Mouse (Mus musculus): Measurements from ENCODE around the gene Cstb. TPM values are rescaled to one million over a fixed set of nuclear protein-coding genes. Genes with fewer than 3 reads are reported as not detected.

The Cstb gene
- polyA plus RNA-seq, 1 experiment = 355 TPM

DNA sequence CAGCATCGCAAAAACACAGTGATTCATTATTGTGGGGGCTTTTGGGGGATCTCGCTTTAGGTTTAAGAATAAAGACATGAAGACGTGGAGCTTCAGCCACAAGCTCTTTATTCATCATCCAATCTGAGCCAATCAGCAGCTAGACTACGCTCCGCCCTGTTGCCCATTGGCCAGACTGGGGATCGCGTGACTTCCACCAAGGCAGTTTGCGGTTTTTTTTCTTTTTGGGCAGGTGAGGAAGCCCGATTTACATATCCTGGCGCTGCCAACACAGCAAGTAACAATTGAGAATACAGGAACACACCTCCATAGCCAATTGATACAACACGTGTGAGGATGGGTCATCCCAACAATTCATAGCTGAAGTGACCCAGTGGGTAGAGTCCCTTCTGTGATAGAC, 2.6 kb downstream of the Cstb start:
- H3K79me2 ChIP-seq (ENCODE audit: control insufficient read depth, insufficient read depth) = peaks cover 16% of the 10 kb centered on the region
- H3ac ChIP-seq (ENCODE audit: control insufficient read depth, insufficient read length, low read depth) = no peak overlapping the region
- no peaks in the 10 kb centered on the region for H3K27me3 ChIP-seq (ENCODE audit: control insufficient read depth, insufficient read depth, insufficient read length)
- TF ChIP-seq MYOG (IDR thresholded peaks at IDR 0.05; ENCODE audit: control insufficient read depth, extremely low read depth, insufficient read length) = no peak
- no peak for TF ChIP-seq MYOD1 (IDR thresholded peaks at IDR 0.05; ENCODE audit: control insufficient read depth, insufficient read length, low read depth)
- no peak for TF ChIP-seq USF1 (IDR thresholded peaks at IDR 0.05; ENCODE audit: low read depth)
- TF ChIP-seq CTCF (IDR thresholded peaks at IDR 0.05; ENCODE audit: control insufficient read depth, insufficient read depth, insufficient read length) = no peak
- H3K4me3 ChIP-seq (ENCODE audit: insufficient read depth, poor library complexity, severe bottlenecking) = no peak overlapping the region
- peaks cover 26% of the 10 kb centered on the region for H3K36me3 ChIP-seq (ENCODE audit: control insufficient read depth, insufficient read depth)
- H3K79me3 ChIP-seq (ENCODE audit: low read depth) = peaks cover 14% of the 10 kb centered on the region

- H3K79me2 ChIP-seq (ENCODE audit: control insufficient read depth, insufficient read depth) = peaks cover 16% of the 10 kb centered on the region
- H3ac ChIP-seq (ENCODE audit: control insufficient read depth, insufficient read length, low read depth) = no peak overlapping the region
- H3K36me3 ChIP-seq (ENCODE audit: control insufficient read depth, insufficient read depth) = peaks cover 26% of the 10 kb centered on the region
- H3K79me3 ChIP-seq (ENCODE audit: low read depth) = peaks cover 14% of the 10 kb centered on the region
- no peaks in the 10 kb centered on the region for H3K27me3 ChIP-seq (ENCODE audit: control insufficient read depth, insufficient read depth, insufficient read length)
- TF ChIP-seq USF1 (IDR thresholded peaks at IDR 0.05; ENCODE audit: low read depth) = no peak
- no peak for TF ChIP-seq MAX (IDR thresholded peaks at IDR 0.05)
- TF ChIP-seq CEBPB (IDR thresholded peaks at IDR 0.05; ENCODE audit: low read depth) = peak; percentile 79
- TF ChIP-seq CTCF (IDR thresholded peaks at IDR 0.05; ENCODE audit: control insufficient read depth, insufficient read depth, insufficient read length) = no peak
- no peak for TF ChIP-seq MYOD1 (IDR thresholded peaks at IDR 0.05; ENCODE audit: control insufficient read depth, insufficient read length, low read depth)
- no peak for TF ChIP-seq FOSL1 (IDR thresholded peaks at IDR 0.05; ENCODE audit: insufficient read depth, low read length, poor library complexity, severe bottlenecking)
- no peak for TF ChIP-seq MYOG (IDR thresholded peaks at IDR 0.05; ENCODE audit: control insufficient read depth, extremely low read depth, insufficient read length)
- no peak overlapping the region for H3K4me3 ChIP-seq (ENCODE audit: insufficient read depth, poor library complexity, severe bottlenecking)
Observed at GRCm38 (mm10) chr10:78429180-78429579, 3.7 kb downstream of the Cstb start.

DNA sequence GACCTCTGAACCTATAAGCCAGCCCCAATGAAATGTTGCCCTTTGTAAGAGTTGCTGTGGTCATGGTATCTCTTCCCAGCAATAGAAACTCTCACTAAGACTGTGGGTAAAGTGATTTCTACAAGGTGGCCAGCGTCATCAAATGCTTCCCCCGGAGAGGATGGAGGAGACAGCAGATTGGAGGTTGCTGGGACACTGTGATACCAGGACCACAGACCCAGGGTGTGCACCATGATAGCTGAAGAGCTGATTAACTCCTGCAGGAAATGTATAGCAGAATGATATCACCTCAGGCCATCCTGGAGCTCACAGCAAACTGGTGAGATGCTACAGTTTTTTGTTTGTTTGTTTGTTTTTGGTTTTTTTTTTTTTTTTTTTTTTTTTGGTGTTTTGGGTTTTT, 4.3 kb downstream of the Cstb start:
- H3ac ChIP-seq (ENCODE audit: control insufficient read depth, insufficient read length, low read depth) = no peak overlapping the region
- no peaks in the 10 kb centered on the region for H3K27me3 ChIP-seq (ENCODE audit: control insufficient read depth, insufficient read depth, insufficient read length)
- no peak overlapping the region for H3K4me3 ChIP-seq (ENCODE audit: insufficient read depth, poor library complexity, severe bottlenecking)
- peaks cover 14% of the 10 kb centered on the region for H3K79me3 ChIP-seq (ENCODE audit: low read depth)
- peaks cover 26% of the 10 kb centered on the region for H3K36me3 ChIP-seq (ENCODE audit: control insufficient read depth, insufficient read depth)
- TF ChIP-seq CEBPB (IDR thresholded peaks at IDR 0.05; ENCODE audit: low read depth) (no peak), MYOD1 (IDR thresholded peaks at IDR 0.05; ENCODE audit: control insufficient read depth, insufficient read length, low read depth) (no peak), USF1 (IDR thresholded peaks at IDR 0.05; ENCODE audit: low read depth) (no peak)
- peaks cover 16% of the 10 kb centered on the region for H3K79me2 ChIP-seq (ENCODE audit: control insufficient read depth, insufficient read depth)

DNA sequence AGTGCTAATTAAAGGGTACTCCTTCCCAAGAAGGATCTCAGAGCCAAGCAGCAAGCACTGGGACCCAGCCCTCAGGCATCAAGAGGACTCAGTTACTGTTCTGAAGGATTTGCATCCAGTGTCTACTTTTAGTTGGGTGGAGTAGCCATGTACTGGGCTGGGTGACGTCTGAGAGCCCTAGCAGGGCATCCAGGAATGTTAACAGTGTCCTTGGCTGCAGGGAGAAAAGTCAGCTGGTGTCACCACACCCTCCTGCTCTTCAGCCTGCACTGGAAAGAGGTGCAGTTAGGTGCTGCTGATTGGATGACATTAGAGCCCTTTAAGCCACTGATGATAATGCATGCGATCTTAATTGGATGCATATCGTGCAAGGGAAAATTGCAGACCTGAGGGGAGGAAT, 7.4 kb downstream of the Cstb start:
- H3K4me3 ChIP-seq (ENCODE audit: insufficient read depth, poor library complexity, severe bottlenecking) = no peak overlapping the region
- H3ac ChIP-seq (ENCODE audit: control insufficient read depth, insufficient read length, low read depth) = no peak overlapping the region
- H3K27me3 ChIP-seq (ENCODE audit: control insufficient read depth, insufficient read depth, insufficient read length) = no peaks in the 10 kb centered on the region
- H3K79me3 ChIP-seq (ENCODE audit: low read depth) = peaks cover 2% of the 10 kb centered on the region
- TF ChIP-seq CTCF (IDR thresholded peaks at IDR 0.05; ENCODE audit: control insufficient read depth, insufficient read depth, insufficient read length) = no peak
- TF ChIP-seq CEBPB (IDR thresholded peaks at IDR 0.05; ENCODE audit: low read depth) = no peak
- TF ChIP-seq MYOD1 (IDR thresholded peaks at IDR 0.05; ENCODE audit: control insufficient read depth, insufficient read length, low read depth) = no peak
- TF ChIP-seq MYOG (IDR thresholded peaks at IDR 0.05; ENCODE audit: control insufficient read depth, extremely low read depth, insufficient read length) = no peak
- no peak for TF ChIP-seq FOSL1 (IDR thresholded peaks at IDR 0.05; ENCODE audit: insufficient read depth, low read length, poor library complexity, severe bottlenecking)
- TF ChIP-seq USF1 (IDR thresholded peaks at IDR 0.05; ENCODE audit: low read depth) = no peak
- no peak for TF ChIP-seq MAX (IDR thresholded peaks at IDR 0.05)
- H3K79me2 ChIP-seq (ENCODE audit: control insufficient read depth, insufficient read depth) = no peaks in the 10 kb centered on the region
- peaks cover 11% of the 10 kb centered on the region for H3K36me3 ChIP-seq (ENCODE audit: control insufficient read depth, insufficient read depth)

DNA sequence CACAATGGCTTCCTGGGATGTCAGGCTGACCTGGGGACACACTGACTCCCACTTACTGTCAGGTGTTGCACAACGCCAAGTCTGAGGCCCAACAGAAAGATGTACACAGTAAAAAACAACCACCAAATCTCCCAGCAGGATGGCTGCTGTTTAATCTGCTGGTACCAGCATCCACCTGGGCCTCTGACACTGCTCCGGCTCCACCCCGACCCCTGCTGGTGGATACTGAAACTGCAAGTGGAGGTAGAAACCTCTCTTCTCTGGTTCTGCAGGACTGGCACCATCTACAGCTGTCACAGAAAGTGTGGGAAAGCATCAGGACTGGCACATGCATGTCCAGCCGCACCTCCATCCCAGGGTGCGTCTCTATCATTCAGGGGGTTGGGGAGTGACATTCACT, 12.6 kb downstream of the Cstb start:
- no peaks in the 10 kb centered on the region for H3K79me2 ChIP-seq (ENCODE audit: control insufficient read depth, insufficient read depth)
- H3ac ChIP-seq (ENCODE audit: control insufficient read depth, insufficient read length, low read depth) = no peak overlapping the region
- TF ChIP-seq CEBPB (IDR thresholded peaks at IDR 0.05; ENCODE audit: low read depth) (no peak), CTCF (IDR thresholded peaks at IDR 0.05; ENCODE audit: control insufficient read depth, insufficient read depth, insufficient read length) (peak; percentile 74), MYOD1 (IDR thresholded peaks at IDR 0.05; ENCODE audit: control insufficient read depth, insufficient read length, low read depth) (no peak)
- no peaks in the 10 kb centered on the region for H3K27me3 ChIP-seq (ENCODE audit: control insufficient read depth, insufficient read depth, insufficient read length)
- no peaks in the 10 kb centered on the region for H3K79me3 ChIP-seq (ENCODE audit: low read depth)
- H3K4me3 ChIP-seq (ENCODE audit: insufficient read depth, poor library complexity, severe bottlenecking) = no peak overlapping the region
- H3K36me3 ChIP-seq (ENCODE audit: control insufficient read depth, insufficient read depth) = no peaks in the 10 kb centered on the region

DNA sequence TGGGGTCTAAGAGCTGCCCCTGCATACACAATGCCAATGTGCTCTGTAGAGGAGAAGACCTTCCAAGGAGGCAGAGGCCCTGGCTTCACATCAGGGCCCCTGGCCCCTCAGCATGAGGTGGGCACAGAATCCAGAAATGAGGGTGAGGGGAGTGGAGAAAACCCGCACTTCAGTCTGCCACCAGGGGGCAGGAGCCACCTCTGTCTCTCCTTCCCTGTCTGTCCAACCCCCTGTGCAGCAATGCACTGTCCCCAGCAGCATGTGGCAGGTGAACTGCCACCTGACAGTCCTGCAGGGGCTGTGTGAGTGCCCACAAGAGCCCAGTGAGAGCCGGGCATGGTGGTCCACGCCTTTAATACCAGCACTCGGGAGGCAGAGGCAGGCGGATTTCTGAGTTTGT, 14.1 kb downstream of the Cstb start:
- Histone ChIP-seq H3K79me3 (ENCODE audit: low read depth) (no peaks in the 10 kb centered on the region), H3ac (ENCODE audit: control insufficient read depth, insufficient read length, low read depth) (no peak overlapping the region), H3K27me3 (ENCODE audit: control insufficient read depth, insufficient read depth, insufficient read length) (no peaks in the 10 kb centered on the region), H3K4me3 (ENCODE audit: insufficient read depth, poor library complexity, severe bottlenecking) (no peak overlapping the region), H3K79me2 (ENCODE audit: control insufficient read depth, insufficient read depth) (no peaks in the 10 kb centered on the region), H3K36me3 (ENCODE audit: control insufficient read depth, insufficient read depth) (no peaks in the 10 kb centered on the region)
- TF ChIP-seq USF1 (IDR thresholded peaks at IDR 0.05; ENCODE audit: low read depth) (no peak), CTCF (IDR thresholded peaks at IDR 0.05; ENCODE audit: control insufficient read depth, insufficient read depth, insufficient read length) (peak; percentile 17)

Data from C2C12 (cell line).